Mouse (Mus musculus) small intestine, adult 2 months (tissue): ENCODE data around the gene Mad1l1. TPM values are rescaled to one million over a fixed set of nuclear protein-coding genes. Genes with fewer than 3 reads are reported as not detected.

Source experiments
- H3K27ac ChIP-seq: fragments of 200-500 bp; 2 replicates; pipeline ENCODE4 v1.5.1; 2012; ENCODE audit warnings: low read depth, low read length, control low read depth, inconsistent platforms; ENCODE audit not compliant: insufficient read depth
- H3K27me3 ChIP-seq: fragments of 200-500 bp; 2 replicates; pipeline ENCODE4 v1.6.1; 2012; ENCODE audit warnings: mild to moderate bottlenecking, moderate library complexity, low read length, inconsistent platforms; ENCODE audit not compliant: control insufficient read depth, insufficient read depth
- H3K36me3 ChIP-seq: fragments of 200-500 bp; 2 replicates; pipeline ENCODE4 v1.6.1; 2012; ENCODE audit warnings: mild to moderate bottlenecking, low read length, control low read depth, inconsistent platforms; ENCODE audit not compliant: control insufficient read depth, insufficient read depth
- H3K4me1 ChIP-seq: fragments of 200-500 bp; 2 replicates; pipeline ENCODE4 v1.6.1; 2012; ENCODE audit warnings: low read length, inconsistent platforms, mixed read lengths; ENCODE audit not compliant: control insufficient read depth, insufficient read depth, insufficient read length
- H3K4me3 ChIP-seq: fragments of 200-500 bp; 2 replicates; pipeline ENCODE4 v1.5.1; 2012; ENCODE audit warnings: low read depth, mild to moderate bottlenecking, control low read depth, inconsistent platforms, low read length, moderate library complexity
- CTCF ChIP-seq: fragments of 200-500 bp; IDR thresholded peaks from 2 replicates; pipeline ENCODE4 v1.5.1; 2012; ENCODE audit warnings: low read depth, mild to moderate bottlenecking, control low read depth, inconsistent platforms, low read length, moderate library complexity, mixed read lengths; ENCODE audit not compliant: insufficient replicate concordance, insufficient read length; ENCODE audit errors: extremely low read depth
- POLR2A ChIP-seq: fragments of 200-500 bp; IDR thresholded peaks from 2 replicates; pipeline ENCODE4 v1.6.1; 2012; ENCODE audit warnings: low read depth, mild to moderate bottlenecking, control low read depth, inconsistent platforms, low read length, moderate library complexity
- WGBS: fragments of 180-500 bp; shearing (Covaris S2); methylation state at CpG from one replicate; pipeline ENCODE4 v1.1.7; 2018; 5-methylcytosine and 5-hydroxymethylcytosine counted together
- polyA plus RNA-seq: library from polyadenylated mRNA; depleted of rRNA; stranded (reverse); fragments of >200 nt; gene quantifications from 2 replicates; pipeline ENCODE4 v1.2.3, GENCODE M21; 2012

Gene Mad1l1
- polyA plus RNA-seq, 1 experiment: 22.9 TPM

DNA sequence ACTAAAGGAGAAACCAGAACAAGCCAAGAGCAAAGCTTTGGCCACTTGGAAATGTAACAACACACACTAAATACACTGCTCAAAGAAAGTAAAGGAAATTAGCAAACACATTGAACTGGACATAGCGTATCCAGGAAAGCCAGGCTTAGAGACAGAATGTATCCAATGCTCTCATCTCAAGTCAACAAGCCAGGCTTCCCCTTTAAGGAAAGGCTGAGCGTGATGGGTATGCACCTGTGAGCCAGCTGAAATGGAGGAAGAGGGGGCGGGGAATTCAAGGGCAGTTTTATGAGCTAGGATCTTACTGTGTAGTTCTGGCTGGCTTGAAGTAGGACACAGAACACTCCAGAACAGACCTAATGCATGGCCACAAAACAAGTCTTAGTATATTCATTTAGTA is 215.3 kb downstream of the Mad1l1 start:
- H3K27me3 ChIP-seq: no peaks in the 10 kb centered on the region
- H3K4me3 ChIP-seq: no peak overlapping the region
- H3K4me1 ChIP-seq: no peaks in the 10 kb centered on the region
- H3K27ac ChIP-seq: no peak overlapping the region
- WGBS: 77% methylated on average over 3 of the region's 3 CpGs
- TF ChIP-seq CTCF (no peak), POLR2A (no peak)
- H3K36me3 ChIP-seq: no peaks in the 10 kb centered on the region

DNA sequence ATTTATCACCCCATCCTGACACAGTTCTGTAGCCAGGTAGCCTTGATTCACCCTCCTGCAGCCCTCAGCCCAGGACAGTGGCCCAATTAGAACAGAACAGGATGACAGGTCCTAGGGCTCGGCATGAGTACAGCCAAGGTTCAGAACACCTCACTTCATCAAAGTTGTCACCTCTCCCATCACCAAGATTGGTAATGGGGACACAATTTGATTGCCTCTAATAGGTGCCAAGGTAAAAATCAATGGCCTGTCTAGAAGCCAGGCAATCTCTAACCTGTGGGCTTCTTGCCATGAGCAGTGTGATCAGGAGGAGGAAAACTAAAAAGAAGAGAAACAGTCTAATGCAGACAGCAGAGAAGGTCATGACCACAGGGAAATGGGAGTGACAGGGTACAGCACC is 216.5 kb downstream of the Mad1l1 start:
- no peaks in the 10 kb centered on the region for H3K4me1 ChIP-seq
- H3K36me3 ChIP-seq: no peaks in the 10 kb centered on the region
- TF ChIP-seq POLR2A (no peak), CTCF (no peak)
- 94% methylated on average over 1 of the region's 1 CpGs for WGBS
- no peaks in the 10 kb centered on the region for H3K27me3 ChIP-seq
- H3K4me3 ChIP-seq: no peak overlapping the region
- H3K27ac ChIP-seq: no peak overlapping the region

- TF ChIP-seq POLR2A (no peak), CTCF (no peak)
- no peak overlapping the region for H3K27ac ChIP-seq
- no peaks in the 10 kb centered on the region for H3K27me3 ChIP-seq
- H3K4me1 ChIP-seq: no peaks in the 10 kb centered on the region; the same call in 1 of the 2 replicates
- H3K4me3 ChIP-seq: no peak overlapping the region
- H3K36me3 ChIP-seq: no peaks in the 10 kb centered on the region
- WGBS: 97% methylated on average over 8 of the region's 8 CpGs
These were observed 218.6 kb downstream of the Mad1l1 start for GRCm38 (mm10) chr5:140102731-140103130.

GRCm38 (mm10) chr5:140101409-140102009 is 219.8 kb downstream of the Mad1l1 start:
- WGBS: 95% methylated on average over 14 of the region's 14 CpGs
- Histone ChIP-seq H3K36me3 (no peaks in the 10 kb centered on the region), H3K27ac (no peak overlapping the region), H3K4me3 (no peak overlapping the region), H3K4me1 (no peaks in the 10 kb centered on the region; the same call in 1 of the 2 replicates), H3K27me3 (no peaks in the 10 kb centered on the region)
- TF ChIP-seq POLR2A: no peak
- TF ChIP-seq CTCF: no peak

DNA sequence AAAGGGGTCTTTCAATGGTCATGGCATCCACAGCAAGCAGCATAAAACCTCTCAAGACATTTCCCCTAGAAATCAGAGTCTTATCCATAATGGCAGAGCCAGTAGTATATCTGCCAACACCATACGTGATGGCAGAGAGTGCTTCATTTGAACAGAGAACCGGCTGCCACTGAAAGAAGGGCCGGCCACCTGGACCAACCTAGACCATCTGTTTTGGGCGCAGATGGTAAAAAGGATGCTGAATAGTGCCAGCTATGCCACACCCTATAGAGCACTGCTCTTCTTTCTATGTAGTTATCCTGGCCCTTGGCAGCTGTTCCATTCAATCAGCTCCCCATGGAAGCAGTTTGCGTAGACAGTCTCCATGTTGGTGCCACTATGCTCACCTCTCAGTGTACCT is 222.6 kb downstream of the Mad1l1 start:
- no peaks in the 10 kb centered on the region; the same call in 1 of the 2 replicates for H3K4me1 ChIP-seq
- 96% methylated on average over 5 of the region's 5 CpGs for WGBS
- H3K4me3 ChIP-seq: no peak overlapping the region
- H3K27ac ChIP-seq: no peak overlapping the region
- H3K36me3 ChIP-seq: no peaks in the 10 kb centered on the region
- no peaks in the 10 kb centered on the region for H3K27me3 ChIP-seq
- TF ChIP-seq POLR2A (no peak), CTCF (no peak)

GRCm38 (mm10) chr5:140095203-140095602 is 226.1 kb downstream of the Mad1l1 start:
- no peaks in the 10 kb centered on the region for H3K27me3 ChIP-seq
- H3K27ac ChIP-seq: no peak overlapping the region
- no peaks in the 10 kb centered on the region; the same call in 1 of the 2 replicates for H3K4me1 ChIP-seq
- TF ChIP-seq CTCF (no peak), POLR2A (no peak)
- whole genome bisulfite sequencing: 83% methylated on average over 2 of the region's 2 CpGs
- H3K4me3 ChIP-seq: no peak overlapping the region
- H3K36me3 ChIP-seq: no peaks in the 10 kb centered on the region

- no peaks in the 10 kb centered on the region for H3K36me3 ChIP-seq
- H3K4me1 ChIP-seq: no peaks in the 10 kb centered on the region; the same call in 1 of the 2 replicates
- H3K4me3 ChIP-seq: no peak overlapping the region
- 95% methylated on average over 8 of the region's 8 CpGs for WGBS
- H3K27ac ChIP-seq: no peak overlapping the region
- TF ChIP-seq CTCF (no peak), POLR2A (no peak)
- H3K27me3 ChIP-seq: no peaks in the 10 kb centered on the region
These were observed 227.9 kb downstream of the Mad1l1 start for GRCm38 (mm10) chr5:140093489-140093888.

GRCm38 (mm10) chr5:140091601-140092000 is 229.8 kb downstream of the Mad1l1 start:
- 86% methylated on average over 11 of the region's 11 CpGs for WGBS
- Histone ChIP-seq H3K27me3 (no peaks in the 10 kb centered on the region), H3K4me1 (no peaks in the 10 kb centered on the region), H3K4me3 (no peak overlapping the region), H3K36me3 (peaks cover 6% of the 10 kb centered on the region; the same call in 1 of the 2 replicates), H3K27ac (no peak overlapping the region)
- no peak for TF ChIP-seq POLR2A
- TF ChIP-seq CTCF: no peak
